Mouse (Mus musculus) limb, embryonic 11.5 days (tissue): ENCODE measurements around the gene Gstk1. TPM values are rescaled to one million over a fixed set of nuclear protein-coding genes. Genes with fewer than 3 reads are reported as not detected.

ENCODE experiments used
- ATAC-seq: fragments of 200-750 bp; cut with Nextera tagmentation; 2 replicates; pipeline ENCODE4 v1.8.0; 2017; ENCODE audit warnings: low read depth; ENCODE audit not compliant: insufficient number of reproducible peaks, low FRiP score, low TSS enrichment
- DNase-seq: peaks from one replicate; pipeline ENCODE4 v3.0.0-alpha.2; 2015; ENCODE audit warnings: low spot score
- H3K27ac ChIP-seq: fragments of 300-500 bp; sonication (generic); replicated peaks from 2 replicates; pipeline ENCODE4 v1.5.1; 2014; ENCODE audit warnings: low read depth, mild to moderate bottlenecking, low read length
- H3K27me3 ChIP-seq: fragments of 300-500 bp; sonication (generic); 2 replicates; pipeline ENCODE4 v1.6.1; 2014; ENCODE audit warnings: mild to moderate bottlenecking, low read length, mixed read lengths; ENCODE audit not compliant: control insufficient read depth, insufficient read depth
- H3K36me3 ChIP-seq: fragments of 300-500 bp; sonication (generic); 2 replicates; pipeline ENCODE4 v1.6.1; 2014; ENCODE audit warnings: mild to moderate bottlenecking, low read length, moderate library complexity, mixed read lengths; ENCODE audit not compliant: control insufficient read depth, insufficient read depth
- H3K4me1 ChIP-seq: fragments of 300-500 bp; sonication (generic); 2 replicates; pipeline ENCODE4 v1.6.1; 2014; ENCODE audit warnings: low read length, mixed read lengths; ENCODE audit not compliant: control insufficient read depth, insufficient read depth
- H3K4me2 ChIP-seq: fragments of 300-500 bp; sonication (generic); 2 replicates; pipeline ENCODE4 v1.6.1; 2014; ENCODE audit warnings: low read depth, mild to moderate bottlenecking, moderate library complexity; ENCODE audit not compliant: severe bottlenecking
- H3K4me3 ChIP-seq: fragments of 300-500 bp; sonication (generic); 2 replicates; pipeline ENCODE4 v1.5.1; 2014; ENCODE audit warnings: low read depth, low read length
- H3K9ac ChIP-seq: fragments of 300-500 bp; sonication (generic); 2 replicates; pipeline ENCODE4 v1.6.1; 2014; ENCODE audit warnings: mild to moderate bottlenecking, low read length
- H3K9me3 ChIP-seq: fragments of 300-500 bp; sonication (generic); 2 replicates; pipeline ENCODE4 v1.6.1; 2016; ENCODE audit warnings: low read length; ENCODE audit not compliant: control insufficient read depth
- WGBS: fragments of 180-500 bp; shearing (Covaris S2); extraction: QIAGEN DNeasy Blood & Tissue Kit; methylation state at CpG from one replicate; pipeline ENCODE4 v1.1.7; 2014; 5-methylcytosine and 5-hydroxymethylcytosine counted together
- polyA plus RNA-seq: library from polyadenylated mRNA; unstranded; fragments of >200 nt; fragmentation: Nextera tagmentation; extraction: Ambion mirVana; gene quantifications from 2 replicates; pipeline ENCODE4 v1.2.1, GENCODE M21; 2014

Gstk1 gene
- polyA plus RNA-seq, 1 experiment from 2014 or later, result 21.1 TPM

GRCm38 (mm10) chr6:42231191-42231590 lies 14.5 kb upstream of the Gstk1 start:
- ATAC-seq (no peak), DNase-seq (no peak)
- H3K27me3 ChIP-seq, result no peaks in the 10 kb centered on the region
- H3K4me2 ChIP-seq, result no peak overlapping the region
- no peaks in the 10 kb centered on the region for H3K4me1 ChIP-seq
- 97% methylated on average over 3 of the region's 3 CpGs for WGBS
- no peak overlapping the region for H3K27ac ChIP-seq
- H3K36me3 ChIP-seq, result no peaks in the 10 kb centered on the region
- no peak overlapping the region for H3K9ac ChIP-seq
- H3K4me3 ChIP-seq, result no peak overlapping the region
- H3K9me3 ChIP-seq, result no peaks in the 10 kb centered on the region

GRCm38 (mm10) chr6:42237276-42237805 lies 8.4 kb upstream of the Gstk1 start:
- Histone ChIP-seq H3K4me3 (no peak overlapping the region), H3K9me3 (no peaks in the 10 kb centered on the region), H3K36me3 (no peaks in the 10 kb centered on the region), H3K4me2 (no peak overlapping the region), H3K27ac (no peak overlapping the region), H3K27me3 (no peaks in the 10 kb centered on the region), H3K4me1 (no peaks in the 10 kb centered on the region), H3K9ac (no peak overlapping the region)
- DNase-seq (no peak), ATAC-seq (no peak)
- WGBS, result 76% methylated on average over 6 of the region's 6 CpGs

- 0 out of 2 replicates have a peak, but pooled peaks cover under 1% of the 10 kb centered on the region for H3K27me3 ChIP-seq
- H3K4me3 ChIP-seq, result no peak overlapping the region
- WGBS, result 71% methylated on average over 6 of the region's 6 CpGs
- no peaks in the 10 kb centered on the region for H3K9me3 ChIP-seq
- ATAC-seq (no peak), DNase-seq (no peak)
- no peaks in the 10 kb centered on the region for H3K36me3 ChIP-seq
- no peak overlapping the region for H3K9ac ChIP-seq
- no peak overlapping the region for H3K27ac ChIP-seq
- H3K4me1 ChIP-seq, result no peaks in the 10 kb centered on the region
- no peak overlapping the region for H3K4me2 ChIP-seq
Observed at GRCm38 (mm10) chr6:42241311-42242045, 4.3 kb upstream of the Gstk1 start.

- DNase-seq (no peak), ATAC-seq (no peak)
- H3K27ac ChIP-seq, result no peak overlapping the region
- H3K4me2 ChIP-seq, result no peak overlapping the region
- H3K9me3 ChIP-seq, result no peaks in the 10 kb centered on the region
- 0 out of 2 replicates have a peak, but pooled peaks cover 2% of the 10 kb centered on the region for H3K27me3 ChIP-seq
- no peaks in the 10 kb centered on the region for H3K4me1 ChIP-seq
- no peaks in the 10 kb centered on the region for H3K36me3 ChIP-seq
- WGBS, result 5% methylated on average over 8 of the region's 8 CpGs
- no peak overlapping the region for H3K4me3 ChIP-seq
- H3K9ac ChIP-seq, result no peak overlapping the region
Observed at GRCm38 (mm10) chr6:42247173-42247572, 1.4 kb downstream of the Gstk1 start.

- H3K4me1 ChIP-seq, result no peaks in the 10 kb centered on the region
- ATAC-seq (no peak), DNase-seq (no peak)
- no peak overlapping the region for H3K4me2 ChIP-seq
- H3K27ac ChIP-seq, result no peak overlapping the region
- WGBS, result 96% methylated on average over 1 of the region's 1 CpGs
- H3K9ac ChIP-seq, result no peak overlapping the region
- 0 out of 2 replicates have a peak, but pooled peaks cover 2% of the 10 kb centered on the region for H3K27me3 ChIP-seq
- H3K36me3 ChIP-seq, result no peaks in the 10 kb centered on the region
- no peak overlapping the region for H3K4me3 ChIP-seq
- no peaks in the 10 kb centered on the region for H3K9me3 ChIP-seq
Observed at GRCm38 (mm10) chr6:42247981-42248380, 2.2 kb downstream of the Gstk1 start.

GRCm38 (mm10) chr6:42251791-42252190 lies 6.1 kb downstream of the Gstk1 start:
- Histone ChIP-seq H3K9ac (no peak overlapping the region), H3K4me2 (no peak overlapping the region), H3K27ac (no peak overlapping the region), H3K9me3 (no peaks in the 10 kb centered on the region), H3K27me3 (no peaks in the 10 kb centered on the region), H3K4me1 (no peaks in the 10 kb centered on the region), H3K4me3 (no peak overlapping the region), H3K36me3 (no peaks in the 10 kb centered on the region)
- WGBS, result 92% methylated on average over 4 of the region's 4 CpGs
- DNase-seq (no peak), ATAC-seq (no peak)

- 77% methylated on average over 2 of the region's 2 CpGs for WGBS
- Histone ChIP-seq H3K27ac (no peak overlapping the region), H3K36me3 (no peaks in the 10 kb centered on the region), H3K27me3 (no peaks in the 10 kb centered on the region), H3K4me2 (no peak overlapping the region), H3K9me3 (no peaks in the 10 kb centered on the region), H3K4me3 (no peak overlapping the region), H3K9ac (no peak overlapping the region), H3K4me1 (no peaks in the 10 kb centered on the region)
- no peak for ATAC-seq
- no peak for DNase-seq
Observed at GRCm38 (mm10) chr6:42253103-42253502, 7.4 kb downstream of the Gstk1 start.

GRCm38 (mm10) chr6:42257303-42257863 lies 11.6 kb downstream of the Gstk1 start:
- no peak overlapping the region for H3K9ac ChIP-seq
- H3K4me1 ChIP-seq, result no peaks in the 10 kb centered on the region
- no peaks in the 10 kb centered on the region for H3K9me3 ChIP-seq
- no peak overlapping the region for H3K4me2 ChIP-seq
- no peak overlapping the region for H3K27ac ChIP-seq
- no peaks in the 10 kb centered on the region for H3K27me3 ChIP-seq
- no peaks in the 10 kb centered on the region for H3K36me3 ChIP-seq
- ATAC-seq (no peak; the same call in 1 of the 2 replicates), DNase-seq (peak; percentile 61)
- H3K4me3 ChIP-seq, result no peak overlapping the region
- WGBS, result 18% methylated on average over 11 of the region's 11 CpGs
